Mouse (Mus musculus): ENCODE results near the gene Plxdc1.

Plxdc1 gene

GRCm38 (mm10) chr11:97915471-97915870 is 70.8 kb downstream of the Plxdc1 start:
- no peak for DNase-seq (ENCODE audit: low spot score in 2 of 2)

- no peak for DNase-seq (ENCODE audit: low spot score in 2 of 2)
Observed at GRCm38 (mm10) chr11:97913111-97913510, 73.1 kb downstream of the Plxdc1 start.

DNA sequence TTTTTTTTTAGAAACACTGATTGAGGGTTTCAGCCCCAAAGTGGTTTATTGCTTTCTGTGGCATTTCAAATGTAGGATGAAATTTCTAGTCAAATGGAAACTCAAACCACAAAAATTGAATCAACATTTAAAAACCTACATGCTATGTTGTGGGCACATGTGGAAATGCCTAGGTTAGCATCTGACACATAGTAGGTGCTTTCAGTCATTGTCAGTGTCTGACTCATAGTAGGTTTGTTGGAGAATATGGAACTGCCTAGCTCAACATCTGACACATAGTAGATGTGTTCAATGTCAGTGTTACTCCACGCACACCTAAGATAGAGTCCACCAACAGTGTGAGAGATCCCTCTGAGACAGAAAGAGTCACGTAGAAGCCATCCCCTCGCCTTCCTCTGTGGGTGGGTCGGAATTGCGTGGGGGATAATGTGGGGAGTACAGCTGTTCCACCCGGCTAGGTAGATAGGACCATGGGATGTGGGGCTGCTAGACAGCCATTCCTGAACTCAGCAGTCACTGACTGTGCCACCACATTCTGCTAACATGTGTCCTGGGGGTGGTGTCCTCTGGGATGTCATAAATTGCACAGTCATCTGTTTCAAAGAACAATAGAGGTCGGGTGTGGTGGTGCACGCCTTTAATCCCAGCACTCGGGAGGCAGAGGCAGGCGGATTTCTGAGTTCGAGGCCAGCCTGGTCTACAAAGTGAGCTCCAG is 77.5 kb downstream of the Plxdc1 start:
- DNase-seq (ENCODE audit: low spot score in 2 of 2): no peak

DNA sequence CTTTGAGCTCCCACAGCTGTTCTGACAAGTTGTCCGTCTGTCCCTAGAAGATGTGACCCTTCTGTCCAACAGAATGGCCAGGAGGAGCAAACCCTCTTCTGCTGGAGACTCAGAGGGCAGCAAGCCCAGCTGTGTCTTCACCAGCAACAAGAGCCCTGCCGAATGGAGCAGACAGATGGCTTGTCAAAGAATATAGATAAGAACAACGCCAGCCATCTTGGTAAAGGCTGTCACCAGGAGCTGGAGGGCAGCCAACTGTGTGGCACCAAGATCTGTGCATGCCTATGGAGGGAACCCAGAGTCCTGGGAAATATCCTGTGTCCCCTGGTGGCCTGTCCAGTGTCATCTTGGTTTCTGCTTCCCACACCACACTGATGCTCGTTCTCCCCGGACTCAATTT is 78.3 kb downstream of the Plxdc1 start:
- no peak for DNase-seq (ENCODE audit: low spot score in 2 of 2)

- DNase-seq (ENCODE audit: low spot score in 2 of 2): no peak
Observed at GRCm38 (mm10) chr11:97906905-97907304, 79.3 kb downstream of the Plxdc1 start.

DNA sequence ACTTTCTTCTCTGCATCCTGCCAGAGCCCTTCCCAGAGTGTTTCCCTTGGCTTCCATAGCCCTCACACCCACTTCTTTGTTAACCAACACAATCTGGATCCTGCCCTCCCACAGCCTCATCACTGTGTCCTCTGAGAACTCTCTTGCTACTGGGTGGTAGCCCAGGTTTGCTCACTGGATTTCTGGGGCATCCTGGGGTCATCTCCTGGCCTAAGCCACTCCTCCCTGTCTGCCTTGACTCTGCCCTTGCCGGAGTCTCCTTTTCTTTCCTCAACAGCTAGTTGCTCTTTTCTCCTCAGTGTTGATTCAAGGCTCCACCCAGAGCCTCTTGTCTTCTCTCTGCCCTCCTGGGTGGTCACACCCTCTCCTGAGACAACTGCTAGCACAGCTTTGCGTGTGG is 80.3 kb downstream of the Plxdc1 start:
- DNase-seq (ENCODE audit: low spot score in 2 of 2): no peak

DNA sequence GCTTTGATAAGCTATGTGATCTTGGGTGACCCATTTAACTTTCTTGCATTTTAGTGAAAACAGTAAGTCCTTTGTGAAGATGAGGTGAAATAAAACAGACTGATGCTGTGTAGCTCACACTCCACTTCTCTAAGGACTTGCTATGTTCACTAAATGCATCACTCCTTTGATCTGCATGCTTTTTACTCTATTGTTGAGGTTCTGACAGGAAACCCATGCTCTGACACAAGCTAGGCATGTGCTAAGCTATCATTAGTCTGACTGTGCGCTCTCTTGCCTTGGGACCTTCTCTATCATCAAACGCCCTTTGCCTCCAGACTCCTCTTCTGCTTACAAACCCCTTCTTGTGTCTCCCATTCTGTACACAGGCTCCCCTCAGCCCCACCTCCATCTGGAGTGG is 80.7 kb downstream of the Plxdc1 start:
- no peak for DNase-seq (ENCODE audit: low spot score in 2 of 2)

DNA sequence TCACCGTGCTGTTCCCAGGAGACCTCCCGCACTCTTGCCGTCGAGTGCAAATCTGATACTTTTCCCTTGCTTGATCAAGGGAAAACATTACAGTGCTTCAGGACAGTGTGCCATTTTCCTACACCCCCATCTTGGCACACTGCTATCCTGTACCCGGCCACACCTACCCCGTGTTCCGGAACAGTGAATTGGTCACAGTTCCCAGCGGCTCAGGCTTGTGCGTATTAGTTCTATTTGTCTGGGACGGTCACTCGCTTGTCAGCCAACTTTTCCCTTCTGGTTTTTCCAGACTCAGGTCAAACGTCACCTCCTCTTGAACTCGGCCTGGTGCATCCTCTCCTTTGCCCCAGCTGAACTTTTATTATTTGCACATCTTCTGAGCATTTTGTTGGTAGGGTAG is 81.4 kb downstream of the Plxdc1 start:
- DNase-seq (ENCODE audit: low spot score in 2 of 2): no peak

DNA sequence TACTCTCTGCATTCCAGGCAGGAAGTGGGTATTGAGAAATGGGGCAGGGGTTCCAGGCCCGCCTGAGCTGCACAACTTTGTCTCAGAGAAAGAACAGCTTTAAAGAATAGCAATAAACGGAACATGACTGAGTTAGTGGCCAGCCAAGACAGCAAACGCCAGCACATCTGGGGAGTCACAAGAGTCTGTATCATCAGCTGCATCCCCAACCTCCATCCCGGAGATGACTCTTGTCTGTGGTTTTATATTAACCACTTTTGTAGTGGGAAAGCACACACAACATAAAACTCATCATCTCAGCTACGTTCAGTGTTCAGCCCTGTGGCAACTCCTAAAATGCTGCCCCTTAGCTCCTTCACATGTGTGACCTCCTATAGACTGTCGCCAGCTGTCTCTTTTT is 84.4 kb downstream of the Plxdc1 start:
- no peak for DNase-seq (ENCODE audit: low spot score in 2 of 2)

GRCm38 (mm10) chr11:97899822-97900221 is 86.4 kb downstream of the Plxdc1 start:
- peak; percentile 79 to 89 for DNase-seq (ENCODE audit: low spot score in 2 of 2)

DNA sequence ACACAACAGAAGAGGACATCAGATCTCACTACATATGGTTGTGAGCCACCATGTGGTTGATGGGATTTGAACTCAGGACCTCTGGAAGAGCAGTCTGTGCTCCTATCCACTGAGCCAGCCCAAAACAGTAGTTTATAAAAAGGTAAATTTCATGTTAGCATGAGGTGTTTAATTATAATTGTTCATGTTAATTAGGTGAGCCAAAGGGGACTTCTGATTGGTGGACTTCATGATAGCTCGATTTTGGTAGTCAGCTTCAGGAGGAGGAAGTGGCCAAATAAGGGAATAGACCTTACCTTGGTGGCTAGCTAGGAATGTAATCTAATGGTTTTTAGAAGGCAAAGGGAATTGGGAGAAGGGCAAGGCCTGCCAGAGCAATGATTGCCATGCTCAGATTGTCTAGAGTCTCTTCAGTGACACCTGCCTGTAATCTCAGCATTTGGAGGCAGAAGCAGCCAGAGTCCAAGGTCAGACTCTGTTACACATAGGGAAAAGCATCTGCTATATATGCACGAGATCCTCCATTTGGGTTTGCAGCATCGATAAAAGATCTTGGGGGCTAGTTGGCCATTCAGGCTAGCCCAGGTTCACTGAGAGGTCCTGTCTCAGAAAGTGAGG is 88.6 kb downstream of the Plxdc1 start:
- DNase-seq (ENCODE audit: low spot score in 2 of 2): no peak

GRCm38 (mm10) chr11:97896655-97897054 is 89.6 kb downstream of the Plxdc1 start:
- no peak for DNase-seq (ENCODE audit: low spot score in 2 of 2)

- DNase-seq (ENCODE audit: low spot score in 2 of 2): no peak
Observed at GRCm38 (mm10) chr11:97891821-97892220, 94.4 kb downstream of the Plxdc1 start.

DNA sequence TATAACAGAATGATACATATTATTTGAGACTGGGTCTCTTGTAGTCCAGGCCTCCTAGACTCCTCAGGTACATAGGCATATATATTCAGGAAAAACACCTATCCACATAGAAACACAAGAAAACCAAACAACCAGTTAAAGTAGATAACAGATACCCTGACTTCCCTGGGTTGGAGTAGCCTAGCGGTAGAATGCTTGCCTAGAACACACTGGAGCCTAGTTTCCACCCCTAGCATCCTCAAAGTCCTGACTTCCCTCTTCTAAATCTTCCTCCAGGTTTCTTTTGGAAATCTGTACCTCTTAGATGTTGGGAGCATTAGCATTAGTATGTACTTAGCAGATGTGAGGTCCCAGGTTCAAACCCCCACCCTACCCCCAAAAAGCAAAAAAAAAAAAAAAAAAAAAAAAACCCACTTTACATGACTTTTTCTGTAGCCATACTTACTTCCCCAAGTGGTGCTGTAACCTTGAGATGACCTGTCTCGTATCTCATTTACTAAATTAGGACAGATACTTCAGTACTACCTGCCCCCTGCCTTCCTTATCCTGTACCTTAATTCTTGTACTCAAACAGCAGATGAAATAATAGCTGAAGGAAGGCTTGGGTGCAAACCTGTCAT is 100.8 kb downstream of the Plxdc1 start:
- no peak for DNase-seq (ENCODE audit: low spot score in 2 of 2)

DNA sequence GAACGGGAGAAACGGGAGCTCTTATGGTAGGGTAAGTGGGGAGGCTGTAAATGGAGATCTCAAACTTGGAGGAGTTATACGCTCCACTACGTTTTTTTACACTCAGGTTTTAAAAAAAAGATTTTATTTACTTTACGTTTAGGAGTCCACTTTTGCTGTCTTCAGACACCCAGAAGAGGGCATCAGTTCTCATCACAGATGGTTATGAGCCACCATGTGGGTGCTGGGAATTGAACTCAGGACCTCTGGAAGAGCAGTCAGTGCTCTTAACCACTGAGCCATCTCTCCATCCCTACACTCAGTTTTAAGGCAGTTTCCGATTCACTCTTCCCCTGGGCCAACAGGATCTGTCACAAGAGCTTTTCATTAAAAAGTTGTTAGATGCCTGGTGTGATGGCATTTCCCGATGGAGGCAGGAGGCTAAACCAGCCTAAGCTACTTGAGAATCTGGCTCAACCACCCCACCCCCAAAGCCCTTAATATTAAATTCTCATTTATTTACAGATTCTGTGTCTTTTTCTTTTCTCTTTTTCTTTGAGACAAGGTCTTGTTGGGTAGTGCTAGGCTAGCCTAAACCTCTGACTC is 101.6 kb downstream of the Plxdc1 start:
- DNase-seq (ENCODE audit: low spot score in 2 of 2): no peak

DNA sequence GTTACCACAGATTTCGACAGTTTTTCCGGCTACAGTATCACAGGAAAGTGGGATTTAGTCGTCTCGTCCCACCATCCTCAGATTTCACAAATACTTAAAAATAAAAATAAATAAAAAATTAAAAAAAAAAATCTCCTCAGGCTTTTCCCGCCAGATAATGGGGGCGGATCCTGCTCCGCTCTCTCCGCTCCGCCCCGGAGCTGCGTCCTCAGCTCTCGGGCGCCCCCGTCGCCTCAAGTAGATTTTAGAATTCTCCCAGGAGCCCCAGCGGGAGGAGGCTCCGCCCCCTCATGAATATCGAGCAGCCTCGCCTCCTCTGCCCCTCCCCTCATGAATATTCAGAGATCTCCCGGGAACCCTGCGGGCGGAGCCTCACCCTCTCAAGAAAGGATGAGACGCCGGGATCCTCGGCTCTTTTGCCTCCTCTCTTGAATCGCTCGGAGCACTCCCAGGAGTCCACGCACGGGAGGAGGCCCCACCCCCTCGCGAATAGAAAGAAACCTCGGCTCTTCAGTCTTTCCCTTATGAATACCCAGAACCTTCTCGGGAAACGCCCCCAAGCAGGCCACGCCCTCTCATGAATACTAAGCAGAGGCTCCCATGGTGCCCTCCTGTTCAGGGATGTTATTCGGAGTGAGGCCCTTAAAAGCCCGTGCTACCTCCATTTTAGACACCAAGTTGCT is 102.2 kb downstream of the Plxdc1 start, which contains the start of gene Fbxo47:
Fbxo47 (minus strand) TSS at position 237 of the 683 bp plus-strand sequence.
- peak; percentile 76 to 94 for DNase-seq (ENCODE audit: low spot score in 2 of 2)

- DNase-seq (ENCODE audit: low spot score in 2 of 2): peak in 1 of 2 experiments; percentile 49
Observed at GRCm38 (mm10) chr11:97883542-97883917, 102.7 kb downstream of the Plxdc1 start.

GRCm38 (mm10) chr11:97880362-97880761 is 105.9 kb downstream of the Plxdc1 start:
- DNase-seq (ENCODE audit: low spot score in 2 of 2): no peak

- no peak for DNase-seq (ENCODE audit: low spot score in 2 of 2)
Observed at GRCm38 (mm10) chr11:97877341-97877740, 108.9 kb downstream of the Plxdc1 start.

- DNase-seq (ENCODE audit: low spot score in 2 of 2): no peak
Observed at GRCm38 (mm10) chr11:97874396-97874795, 111.8 kb downstream of the Plxdc1 start.
